Mouse (Mus musculus): Measurements from ENCODE around the gene Gm10337. TPM values are rescaled to one million over a fixed set of nuclear protein-coding genes. Genes with fewer than 3 reads are reported as not detected.

The Gm10337 gene
- polyA plus RNA-seq, 1 experiment, result not detected

DNA sequence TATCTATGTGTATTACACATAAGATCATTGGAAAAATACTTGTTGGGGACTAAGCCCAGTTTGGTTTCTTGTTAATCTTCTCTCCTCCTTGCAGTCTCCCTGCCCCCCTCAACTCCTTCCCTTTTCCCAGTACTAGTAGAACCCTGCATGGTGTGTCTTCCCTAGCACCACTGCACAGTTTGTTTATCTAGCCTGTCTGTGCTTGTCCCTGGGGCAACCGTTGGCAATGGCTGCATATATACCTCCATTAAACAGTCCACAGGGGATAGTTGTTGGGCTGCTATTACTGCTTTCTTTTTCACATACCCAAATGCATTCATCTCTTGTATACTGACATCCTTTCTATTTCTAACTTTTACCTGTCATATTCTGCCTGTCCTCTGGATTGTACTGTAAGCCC is 15.9 kb upstream of the Gm10337 start:
- TF ChIP-seq POLR2A (IDR thresholded peaks at IDR 0.05; ENCODE audit: low read depth, low read length) (no peak), CTCF (IDR thresholded peaks at IDR 0.05; ENCODE audit: borderline replicate concordance, insufficient read depth, low read length) (no peak)
- H3K4me1 ChIP-seq (ENCODE audit: control insufficient read depth, insufficient read depth, low read length), result no peaks in the 10 kb centered on the region
- no peak overlapping the region for H3K27ac ChIP-seq (ENCODE audit: insufficient read depth, low read length)
- H3K4me3 ChIP-seq (ENCODE audit: insufficient read depth, low read length), result no peak overlapping the region

GRCm38 (mm10) chr15:102498322-102498721 is 5.2 kb upstream of the Gm10337 start:
- Histone ChIP-seq H3K27ac (ENCODE audit: insufficient read depth, low read length) (no peak overlapping the region), H3K4me1 (ENCODE audit: control insufficient read depth, insufficient read depth, low read length) (no peaks in the 10 kb centered on the region), H3K4me3 (ENCODE audit: insufficient read depth, low read length) (no peak overlapping the region)
- no peak for TF ChIP-seq CTCF (IDR thresholded peaks at IDR 0.05; ENCODE audit: borderline replicate concordance, insufficient read depth, low read length)
- no peak for TF ChIP-seq POLR2A (IDR thresholded peaks at IDR 0.05; ENCODE audit: low read depth, low read length)

DNA sequence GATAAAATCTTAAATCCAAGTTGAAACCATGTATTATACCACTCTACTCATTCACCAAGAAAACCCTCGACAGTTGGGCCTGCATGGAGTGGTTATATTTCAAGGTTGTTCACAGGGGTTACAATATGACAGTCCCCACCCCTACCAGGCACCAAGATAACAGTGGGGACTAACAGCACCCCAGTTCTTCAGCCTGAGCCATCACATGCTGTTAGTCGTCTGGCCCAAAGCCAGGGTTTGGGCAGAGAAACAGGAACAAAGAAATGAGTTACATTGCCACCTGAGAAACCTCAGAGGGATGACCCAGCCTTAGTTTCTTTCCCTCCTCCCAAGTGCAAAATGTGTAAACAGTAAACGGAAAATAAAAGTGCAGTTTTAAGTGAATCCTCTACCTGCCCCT is 4.2 kb upstream of the Gm10337 start:
- H3K4me3 ChIP-seq (ENCODE audit: insufficient read depth, low read length), result no peak overlapping the region
- no peak for TF ChIP-seq POLR2A (IDR thresholded peaks at IDR 0.05; ENCODE audit: low read depth, low read length)
- TF ChIP-seq CTCF (IDR thresholded peaks at IDR 0.05; ENCODE audit: borderline replicate concordance, insufficient read depth, low read length), result no peak
- no peak overlapping the region for H3K27ac ChIP-seq (ENCODE audit: insufficient read depth, low read length)
- no peaks in the 10 kb centered on the region for H3K4me1 ChIP-seq (ENCODE audit: control insufficient read depth, insufficient read depth, low read length)

DNA sequence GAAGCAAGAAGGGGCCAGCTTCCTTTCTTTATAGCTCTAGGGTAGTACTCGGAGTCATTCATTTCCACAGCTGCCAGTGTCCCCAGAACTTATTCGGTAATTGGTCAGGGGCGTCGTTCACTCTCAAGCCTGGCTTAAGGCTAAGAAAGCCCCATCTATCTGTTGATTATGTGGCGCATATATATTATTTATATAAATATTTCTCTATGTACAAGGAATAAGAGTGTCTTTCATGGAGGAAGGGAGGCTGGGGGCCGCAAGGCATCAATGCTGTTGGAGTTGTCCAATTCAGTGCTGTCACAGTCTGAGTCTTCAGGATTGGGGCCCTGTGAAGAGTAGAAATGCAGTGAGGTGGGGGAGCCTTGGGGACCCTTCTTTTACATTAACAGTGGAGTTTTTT is 3.7 kb upstream of the Gm10337 start:
- Histone ChIP-seq H3K4me3 (ENCODE audit: insufficient read depth, low read length) (no peak overlapping the region), H3K27ac (ENCODE audit: insufficient read depth, low read length) (no peak overlapping the region), H3K4me1 (ENCODE audit: control insufficient read depth, insufficient read depth, low read length) (no peaks in the 10 kb centered on the region)
- no peak for TF ChIP-seq CTCF (IDR thresholded peaks at IDR 0.05; ENCODE audit: borderline replicate concordance, insufficient read depth, low read length)
- no peak for TF ChIP-seq POLR2A (IDR thresholded peaks at IDR 0.05; ENCODE audit: low read depth, low read length)

DNA sequence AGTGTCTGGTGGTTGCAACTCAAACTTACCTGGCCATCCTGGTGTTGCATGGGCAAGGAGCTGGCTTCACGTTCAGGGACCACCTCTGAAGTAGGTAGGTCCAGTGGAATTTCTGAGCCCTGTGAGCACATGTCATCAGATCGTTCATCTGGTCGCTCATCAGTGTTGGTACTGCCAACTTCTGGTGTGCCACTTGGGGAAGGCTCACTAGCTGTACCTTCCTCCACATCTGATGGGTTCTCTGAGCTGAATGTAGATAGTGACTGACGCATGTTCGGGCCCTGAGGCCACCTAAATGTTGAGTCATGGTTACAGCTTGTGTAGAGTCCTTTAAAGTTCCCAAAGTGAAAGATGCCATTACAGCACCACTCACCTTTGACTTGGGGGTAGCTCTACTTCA is 3.0 kb upstream of the Gm10337 start:
- no peak overlapping the region for H3K4me3 ChIP-seq (ENCODE audit: insufficient read depth, low read length)
- no peak overlapping the region for H3K27ac ChIP-seq (ENCODE audit: insufficient read depth, low read length)
- H3K4me1 ChIP-seq (ENCODE audit: control insufficient read depth, insufficient read depth, low read length), result no peaks in the 10 kb centered on the region
- no peak for TF ChIP-seq CTCF (IDR thresholded peaks at IDR 0.05; ENCODE audit: borderline replicate concordance, insufficient read depth, low read length)
- TF ChIP-seq POLR2A (IDR thresholded peaks at IDR 0.05; ENCODE audit: low read depth, low read length), result no peak

DNA sequence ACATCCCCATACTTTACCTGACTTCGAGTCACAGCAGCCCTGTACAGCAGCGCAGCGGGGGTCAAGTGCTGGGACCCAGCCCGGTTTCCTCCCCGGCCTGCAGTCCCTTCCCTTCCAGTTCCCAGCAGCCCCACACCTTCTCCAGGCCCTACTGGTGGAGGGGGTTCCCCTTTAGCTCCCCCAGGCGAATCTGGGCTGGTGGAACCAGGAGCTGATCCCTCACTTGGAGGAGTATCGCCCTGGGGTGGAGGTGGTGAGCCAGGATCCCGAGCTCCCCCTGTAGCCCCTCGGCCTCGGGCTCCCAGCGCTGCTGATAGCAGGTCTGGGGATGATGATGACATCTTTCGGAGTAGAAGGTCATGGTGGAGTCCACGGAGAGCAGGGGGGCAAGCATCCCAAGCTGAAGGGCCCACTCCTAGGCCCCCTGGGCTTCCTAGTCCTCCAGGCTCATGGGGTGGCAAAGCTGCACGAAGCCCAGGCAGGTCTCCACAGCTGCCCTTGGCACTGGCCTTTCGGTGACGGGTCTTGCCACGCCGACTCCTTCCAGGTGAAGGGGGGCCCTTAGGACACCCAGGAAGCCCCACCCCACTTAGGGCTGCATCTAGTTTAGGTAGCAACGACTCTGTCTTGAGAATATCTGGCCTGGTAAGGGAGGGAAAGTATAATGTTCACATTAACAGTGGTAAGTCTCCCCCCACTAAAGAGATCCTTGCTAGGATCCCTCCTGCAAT is 2.3 kb upstream of the Gm10337 start:
- no peak overlapping the region for H3K27ac ChIP-seq (ENCODE audit: insufficient read depth, low read length)
- H3K4me3 ChIP-seq (ENCODE audit: insufficient read depth, low read length), result no peak overlapping the region
- no peaks in the 10 kb centered on the region for H3K4me1 ChIP-seq (ENCODE audit: control insufficient read depth, insufficient read depth, low read length)
- no peak for TF ChIP-seq CTCF (IDR thresholded peaks at IDR 0.05; ENCODE audit: borderline replicate concordance, insufficient read depth, low read length)
- TF ChIP-seq POLR2A (IDR thresholded peaks at IDR 0.05; ENCODE audit: low read depth, low read length), result no peak

- TF ChIP-seq POLR2A (IDR thresholded peaks at IDR 0.05; ENCODE audit: low read depth, low read length) (no peak), CTCF (IDR thresholded peaks at IDR 0.05; ENCODE audit: borderline replicate concordance, insufficient read depth, low read length) (no peak)
- H3K27ac ChIP-seq (ENCODE audit: insufficient read depth, low read length), result no peak overlapping the region
- no peaks in the 10 kb centered on the region for H3K4me1 ChIP-seq (ENCODE audit: control insufficient read depth, insufficient read depth, low read length)
- H3K4me3 ChIP-seq (ENCODE audit: insufficient read depth, low read length), result no peak overlapping the region
Observed at GRCm38 (mm10) chr15:102502254-102502840, 1.2 kb upstream of the Gm10337 start.

DNA sequence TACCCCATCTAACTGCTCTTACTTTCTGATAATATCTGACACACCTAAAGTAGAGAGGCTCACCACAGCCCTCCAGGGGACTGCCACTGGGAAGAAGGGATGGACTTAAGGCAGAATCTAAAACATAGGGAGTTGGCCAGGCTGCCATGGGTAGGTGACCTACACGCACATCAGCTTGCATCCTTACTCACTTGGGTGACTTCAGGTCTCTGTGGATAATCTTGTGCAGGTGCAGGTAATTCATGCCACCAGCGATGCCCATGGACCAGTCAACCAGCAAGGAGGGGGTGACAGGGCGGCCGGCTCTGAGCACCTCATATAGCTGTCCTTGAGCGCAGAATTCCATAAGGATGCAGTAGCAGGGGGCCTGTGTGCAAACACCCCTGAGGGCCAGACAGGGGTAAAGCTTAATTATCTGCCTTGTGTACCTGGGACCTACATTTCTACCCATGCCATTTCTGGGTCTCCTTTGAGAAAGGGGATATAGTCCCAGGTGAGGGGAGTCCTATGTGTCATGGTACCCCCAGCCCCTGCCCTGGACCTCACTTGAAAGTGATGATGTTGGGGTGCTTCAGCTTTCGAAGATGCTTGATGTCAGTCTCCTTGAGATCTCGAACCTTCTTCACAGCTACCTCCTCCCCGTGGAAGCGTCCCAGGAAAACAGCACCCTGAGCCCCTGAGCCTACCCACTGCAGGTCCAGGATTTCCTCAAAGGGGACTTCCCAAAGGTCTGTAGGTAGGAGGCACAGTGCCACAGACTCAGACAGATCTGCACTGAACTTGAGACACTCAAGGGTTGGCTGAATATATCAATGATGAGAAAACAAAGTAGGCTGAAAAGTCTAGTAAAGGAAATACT is 631 bp downstream of the Gm10337 start:
- TF ChIP-seq CTCF (IDR thresholded peaks at IDR 0.05; ENCODE audit: borderline replicate concordance, insufficient read depth, low read length) (no peak), POLR2A (IDR thresholded peaks at IDR 0.05; ENCODE audit: low read depth, low read length) (no peak)
- Histone ChIP-seq H3K4me3 (ENCODE audit: insufficient read depth, low read length) (no peak overlapping the region), H3K27ac (ENCODE audit: insufficient read depth, low read length) (no peak overlapping the region), H3K4me1 (ENCODE audit: control insufficient read depth, insufficient read depth, low read length) (no peaks in the 10 kb centered on the region)

DNA sequence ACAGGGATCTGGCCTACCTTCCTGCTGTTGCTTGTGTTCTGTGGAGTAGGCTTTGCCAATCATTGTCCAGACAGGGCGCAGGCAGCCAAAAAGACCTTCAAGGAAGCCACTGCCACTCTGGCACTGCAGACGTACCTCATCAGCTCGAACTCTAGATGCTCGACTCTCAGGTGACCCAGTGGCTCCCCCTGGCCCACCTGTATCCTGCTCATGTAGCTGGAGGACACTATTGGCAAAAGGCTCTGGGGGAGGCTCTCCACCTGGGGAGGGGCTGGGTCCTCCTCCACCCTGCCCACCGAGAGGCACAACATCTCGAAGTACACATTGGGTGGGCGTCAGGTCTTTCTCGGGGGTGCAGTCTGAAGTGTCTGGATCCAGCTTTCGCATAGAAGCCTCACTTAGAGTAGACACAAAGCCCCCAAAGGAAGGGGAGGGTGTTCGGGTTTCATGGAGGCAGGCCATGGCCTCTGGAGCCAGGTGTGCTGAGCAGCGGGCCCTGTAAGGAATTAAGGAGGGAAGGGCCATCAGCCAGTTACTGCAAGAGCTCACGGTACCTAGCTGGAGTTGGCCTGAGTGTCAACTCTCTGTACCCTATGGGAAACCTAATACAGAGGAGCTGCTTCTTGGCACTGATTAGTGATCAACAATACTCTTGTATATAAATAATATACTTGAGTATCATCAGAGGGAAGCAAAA is 1.7 kb downstream of the Gm10337 start:
- Histone ChIP-seq H3K4me3 (ENCODE audit: insufficient read depth, low read length) (no peak overlapping the region), H3K27ac (ENCODE audit: insufficient read depth, low read length) (no peak overlapping the region), H3K4me1 (ENCODE audit: control insufficient read depth, insufficient read depth, low read length) (no peaks in the 10 kb centered on the region)
- TF ChIP-seq POLR2A (IDR thresholded peaks at IDR 0.05; ENCODE audit: low read depth, low read length) (no peak), CTCF (IDR thresholded peaks at IDR 0.05; ENCODE audit: borderline replicate concordance, insufficient read depth, low read length) (no peak)

All from embryonic fibroblast, embryonic 13.5 days (primary cell).